Mouse (Mus musculus) limb, embryonic 14.5 days (tissue): Measurements from ENCODE around the gene Gm15517. TPM values are rescaled to one million over a fixed set of nuclear protein-coding genes. Genes with fewer than 3 reads are reported as not detected.

Source experiments
- ATAC-seq: fragments of 200-750 bp; cut with Nextera tagmentation; 2 replicates; pipeline ENCODE4 v1.8.0; 2017; ENCODE audit warnings: low read depth, moderate number of reproducible peaks, moderate TSS enrichment; ENCODE audit not compliant: low FRiP score
- DNase-seq: peaks from one replicate; pipeline ENCODE4 v3.0.0-alpha.2; 2015; ENCODE audit warnings: low spot score
- H3K27ac ChIP-seq: fragments of 300-500 bp; sonication (generic); replicated peaks from 2 replicates; pipeline ENCODE4 v1.5.1; 2014; ENCODE audit warnings: low read depth, mild to moderate bottlenecking, low read length, moderate library complexity, mixed read lengths
- H3K27me3 ChIP-seq: fragments of 300-500 bp; sonication (generic); 2 replicates; pipeline ENCODE4 v1.6.1; 2014; ENCODE audit warnings: low read length, mixed read lengths; ENCODE audit not compliant: control insufficient read depth, insufficient read depth
- H3K36me3 ChIP-seq: fragments of 300-500 bp; sonication (generic); 2 replicates; pipeline ENCODE4 v1.6.1; 2014; ENCODE audit warnings: mild to moderate bottlenecking, low read length, moderate library complexity, mixed read lengths; ENCODE audit not compliant: control insufficient read depth, insufficient read depth
- H3K4me1 ChIP-seq: fragments of 300-500 bp; sonication (generic); 2 replicates; pipeline ENCODE4 v1.6.1; 2014; ENCODE audit warnings: antibody characterized with exemption, low read length, mixed read lengths; ENCODE audit not compliant: control insufficient read depth, insufficient read depth
- H3K4me2 ChIP-seq: fragments of 300-500 bp; sonication (generic); replicated peaks from 2 replicates; pipeline ENCODE4 v1.6.1; 2014; ENCODE audit warnings: low read depth, mild to moderate bottlenecking, low read length, moderate library complexity; ENCODE audit not compliant: severe bottlenecking
- H3K4me3 ChIP-seq: fragments of 300-500 bp; sonication (generic); replicated peaks from 2 replicates; pipeline ENCODE4 v1.5.1; 2014; ENCODE audit warnings: low read length
- H3K9ac ChIP-seq: fragments of 300-500 bp; sonication (generic); 2 replicates; pipeline ENCODE4 v1.6.1; 2014; ENCODE audit warnings: mild to moderate bottlenecking, low read depth, low read length, moderate library complexity; ENCODE audit not compliant: severe bottlenecking
- H3K9me3 ChIP-seq: fragments of 300-500 bp; sonication (generic); 2 replicates; pipeline ENCODE4 v1.6.1; 2016; ENCODE audit warnings: low read length; ENCODE audit not compliant: control insufficient read depth
- POLR2A ChIP-seq: fragments of 200-500 bp; IDR thresholded peaks from 2 replicates; pipeline ENCODE4 v1.8.0; 2012; ENCODE audit warnings: inconsistent platforms, mild to moderate bottlenecking, moderate library complexity, borderline replicate concordance; ENCODE audit not compliant: insufficient read depth, insufficient read length; ENCODE audit errors: extremely low read depth
- WGBS: fragments of 180-500 bp; shearing (Covaris S2); extraction: QIAGEN DNeasy Blood & Tissue Kit; methylation state at CpG from one replicate; pipeline ENCODE4 v1.1.7; 2014; 5-methylcytosine and 5-hydroxymethylcytosine counted together
- polyA plus RNA-seq, 2 experiments: library from polyadenylated mRNA; depleted of rRNA in 1 of 2; stranded (reverse) in 1 of 2; unstranded in 1 of 2; fragments of >200 nt; fragmentation: Nextera tagmentation in 1 of 2; extraction: Ambion mirVana in 1 of 2; gene quantifications; 2 replicates each; pipeline versions ENCODE4 v1.2.1 to v1.2.3; 2012 to 2014

Gene Gm15517
- polyA plus RNA-seq, 2 experiments = not detected

DNA sequence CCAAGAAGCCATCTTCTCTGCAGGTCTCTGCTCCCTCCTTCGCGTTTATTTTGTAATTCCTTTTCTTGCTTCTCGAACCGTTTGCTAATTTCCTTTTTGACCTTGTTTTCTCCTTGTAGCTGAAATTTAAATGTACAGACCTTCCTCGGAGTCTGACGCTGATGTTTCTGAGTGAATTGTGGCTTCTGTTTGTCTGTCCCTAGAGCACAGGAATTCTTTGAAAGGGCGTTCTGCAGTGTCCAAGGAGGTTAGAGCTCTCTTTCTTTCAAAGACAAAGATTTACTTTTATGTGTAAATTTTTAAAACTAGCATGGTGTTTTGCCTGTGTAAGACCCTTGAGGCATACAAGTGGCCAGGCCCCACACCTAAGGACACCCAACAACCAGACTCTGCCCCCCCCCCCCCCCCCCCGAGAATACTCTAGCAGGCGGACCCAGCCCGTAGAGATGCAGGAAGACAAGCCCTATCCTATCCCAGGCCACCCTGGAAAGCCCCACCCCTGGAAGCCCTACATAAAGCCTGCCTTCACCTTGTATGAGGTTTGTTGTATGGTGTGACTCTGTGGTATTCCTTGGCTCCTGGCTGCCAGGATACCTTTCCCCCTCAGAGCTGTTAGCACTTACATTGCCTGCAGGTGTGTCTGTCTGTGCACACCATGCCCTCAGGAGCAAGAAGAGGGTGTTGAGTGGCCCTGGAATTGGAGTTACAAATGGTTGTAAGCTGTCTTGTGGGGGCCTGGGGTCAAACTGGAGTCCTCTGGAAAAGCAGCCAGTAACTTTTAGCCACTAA lies 15.4 kb downstream of the Gm15517 start:
- no peak for TF ChIP-seq POLR2A
- DNase-seq (no peak), ATAC-seq (no peak)

GRCm38 (mm10) chr7:44277250-44277622 lies 16.0 kb downstream of the Gm15517 start:
- no peak overlapping the region for H3K9ac ChIP-seq
- H3K4me2 ChIP-seq = no peak overlapping the region
- no peaks in the 10 kb centered on the region for H3K9me3 ChIP-seq
- DNase-seq (no peak), ATAC-seq (no peak)
- no peaks in the 10 kb centered on the region for H3K4me1 ChIP-seq
- no peak overlapping the region for H3K4me3 ChIP-seq
- no peak for TF ChIP-seq POLR2A
- no peaks in the 10 kb centered on the region for H3K36me3 ChIP-seq
- H3K27me3 ChIP-seq = peaks cover 3% of the 10 kb centered on the region; the same call in 1 of the 2 replicates
- no peak overlapping the region for H3K27ac ChIP-seq
- WGBS = 43% methylated on average over 2 of the region's 2 CpGs

More for the DNA sequence above, 15.4 kb downstream of the Gm15517 start:
- H3K27ac ChIP-seq = no peak overlapping the region
- no peak overlapping the region for H3K9ac ChIP-seq
- 77% methylated on average over 10 of the region's 10 CpGs for WGBS
- peaks cover 3% of the 10 kb centered on the region; the same call in 1 of the 2 replicates for H3K27me3 ChIP-seq
- H3K9me3 ChIP-seq = no peaks in the 10 kb centered on the region
- H3K36me3 ChIP-seq = no peaks in the 10 kb centered on the region
- no peak overlapping the region for H3K4me2 ChIP-seq
- no peaks in the 10 kb centered on the region for H3K4me1 ChIP-seq
- no peak overlapping the region for H3K4me3 ChIP-seq

- 59% methylated on average over 1 of the region's 1 CpGs for WGBS
Measured at GRCm38 (mm10) chr7:44280959-44281358, 19.7 kb downstream of the Gm15517 start.

GRCm38 (mm10) chr7:44281586-44281985 lies 20.3 kb downstream of the Gm15517 start:
- DNase-seq (no peak), ATAC-seq (no peak)
- H3K27me3 ChIP-seq = no peaks in the 10 kb centered on the region
- no peak overlapping the region for H3K9ac ChIP-seq
- no peaks in the 10 kb centered on the region for H3K4me1 ChIP-seq
- no peak overlapping the region for H3K27ac ChIP-seq
- TF ChIP-seq POLR2A = no peak
- H3K4me3 ChIP-seq = no peak overlapping the region
- H3K9me3 ChIP-seq = no peaks in the 10 kb centered on the region
- H3K4me2 ChIP-seq = no peak overlapping the region
- WGBS = 74% methylated on average over 7 of the region's 7 CpGs
- no peaks in the 10 kb centered on the region for H3K36me3 ChIP-seq

More at GRCm38 (mm10) chr7:44280959-44281358, 19.7 kb downstream of the Gm15517 start:
- Histone ChIP-seq H3K9ac (no peak overlapping the region), H3K9me3 (no peaks in the 10 kb centered on the region), H3K4me1 (no peaks in the 10 kb centered on the region), H3K27me3 (no peaks in the 10 kb centered on the region), H3K4me3 (no peak overlapping the region), H3K36me3 (no peaks in the 10 kb centered on the region), H3K27ac (no peak overlapping the region), H3K4me2 (no peak overlapping the region)
- ATAC-seq (no peak), DNase-seq (no peak)
- no peak for TF ChIP-seq POLR2A

GRCm38 (mm10) chr7:44287760-44288159 lies 26.5 kb downstream of the Gm15517 start:
- ATAC-seq (no peak), DNase-seq (no peak)
- H3K9me3 ChIP-seq = no peaks in the 10 kb centered on the region
- no peak overlapping the region for H3K4me3 ChIP-seq
- no peaks in the 10 kb centered on the region for H3K27me3 ChIP-seq
- TF ChIP-seq POLR2A = no peak
- H3K4me1 ChIP-seq = no peaks in the 10 kb centered on the region
- WGBS = 85% methylated on average over 7 of the region's 7 CpGs
- no peak overlapping the region for H3K4me2 ChIP-seq
- H3K9ac ChIP-seq = no peak overlapping the region
- H3K36me3 ChIP-seq = no peaks in the 10 kb centered on the region
- no peak overlapping the region for H3K27ac ChIP-seq
